Mouse (Mus musculus): ENCODE data around the gene Dgkg. TPM values are rescaled to one million over a fixed set of nuclear protein-coding genes. Genes with fewer than 3 reads are reported as not detected.

The Dgkg gene
- total RNA-seq, 2 experiments from 2014 or later = 199 to 231 TPM

DNA sequence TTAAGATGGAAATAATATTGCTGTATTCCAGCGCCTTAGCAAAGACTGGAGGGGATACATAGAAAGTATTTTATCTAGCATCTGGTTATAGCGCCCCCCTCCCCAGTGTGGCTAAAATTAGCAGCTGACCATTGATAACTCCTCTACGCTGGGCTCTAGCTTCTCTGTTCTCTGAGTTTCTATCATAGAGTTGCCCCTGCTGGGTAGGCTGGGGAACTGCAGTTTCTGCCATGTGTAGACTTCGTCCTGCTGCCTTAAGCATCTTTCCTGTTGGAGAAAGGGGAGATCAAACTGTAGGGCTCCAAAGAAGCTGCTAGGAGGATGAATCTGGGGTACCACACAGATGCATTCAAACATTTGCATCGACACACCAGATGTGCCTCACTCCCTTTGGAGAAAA lies 76.9 kb downstream of the Dgkg start:
- DNase-seq (ENCODE audit: low spot score in 2 of 2) = no peak
- peak; percentile 78 for TF ChIP-seq CTCF (conservative IDR thresholded peaks at IDR 0.05)
- peak overlapping the region; percentile 74; the same call in 1 of the 2 replicates for H3K27ac ChIP-seq
- H3K4me3 ChIP-seq = no peak overlapping the region

GRCm38 (mm10) chr16:22578883-22579282 lies 78.1 kb downstream of the Dgkg start:
- peak overlapping the region; percentile 74 for H3K27ac ChIP-seq
- no peak overlapping the region for H3K4me3 ChIP-seq
- peak in 1 of 2 experiments; percentile 61 for DNase-seq (ENCODE audit: low spot score in 2 of 2)
- TF ChIP-seq CTCF (conservative IDR thresholded peaks at IDR 0.05) = no peak

DNA sequence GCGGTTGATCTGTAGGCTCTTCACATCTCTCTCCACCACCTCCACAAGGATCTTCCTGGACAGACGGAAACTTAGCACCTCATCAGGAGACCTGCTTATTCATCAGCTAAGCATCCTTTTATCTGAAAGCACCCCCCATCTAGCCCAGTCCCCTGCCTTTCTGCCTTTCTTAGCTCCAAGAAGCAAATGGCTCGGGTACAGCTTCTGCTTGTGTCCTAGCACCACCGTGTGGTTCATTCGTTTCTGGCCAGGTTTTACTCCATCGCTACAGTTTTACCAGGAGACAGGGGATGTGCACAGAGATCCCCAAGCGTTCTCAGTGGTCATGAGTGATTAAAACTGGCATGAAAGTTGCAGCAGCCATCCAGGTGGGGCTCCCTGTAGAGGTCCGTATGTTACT lies 79.4 kb downstream of the Dgkg start:
- Histone ChIP-seq H3K4me3 (no peak overlapping the region), H3K27ac (peak overlapping the region; percentile 21)
- DNase-seq (ENCODE audit: low spot score in 2 of 2) = no peak
- peak; percentile 67 for TF ChIP-seq CTCF (conservative IDR thresholded peaks at IDR 0.05)

- no peak overlapping the region for H3K27ac ChIP-seq
- DNase-seq (ENCODE audit: low spot score in 2 of 2) = no peak
- TF ChIP-seq CTCF (conservative IDR thresholded peaks at IDR 0.05) = peak; percentile 59
- no peak overlapping the region for H3K4me3 ChIP-seq
Measured at GRCm38 (mm10) chr16:22574164-22574563, 82.9 kb downstream of the Dgkg start.

DNA sequence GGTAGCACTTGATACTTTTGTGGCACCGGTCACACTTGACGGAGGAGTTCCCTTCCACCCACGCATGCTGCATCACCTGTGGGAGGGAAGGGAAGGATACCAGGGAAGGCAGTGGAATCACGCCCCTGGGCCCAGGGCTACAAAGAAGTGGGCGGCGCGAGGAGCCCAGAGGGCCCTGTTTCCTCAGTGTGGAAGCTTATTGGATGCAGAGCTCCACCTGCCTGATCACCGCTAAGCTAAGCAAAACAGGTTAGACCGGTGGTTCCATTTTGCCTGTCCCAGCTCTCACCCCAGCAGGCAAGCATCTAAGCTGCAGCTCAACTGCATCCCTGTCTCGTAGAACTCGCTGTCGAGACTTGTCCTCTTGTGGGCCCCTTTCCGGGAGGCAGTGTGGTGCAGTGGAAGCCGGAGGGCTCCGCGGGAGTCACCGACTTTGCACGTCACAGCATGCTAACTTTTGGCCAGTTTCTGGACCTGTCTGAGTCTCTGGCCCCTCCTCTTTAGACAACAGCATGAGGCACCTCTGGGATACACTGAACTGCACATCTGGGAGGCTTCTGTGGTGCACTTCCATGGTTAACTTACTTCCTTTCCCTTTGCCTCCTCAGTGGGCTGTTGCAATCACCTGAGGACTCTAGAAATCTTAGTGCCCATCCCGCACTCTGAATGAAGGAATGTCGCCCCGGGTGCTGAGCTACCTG lies 84.2 kb downstream of the Dgkg start:
- no peak for DNase-seq (ENCODE audit: low spot score in 2 of 2)
- Histone ChIP-seq H3K4me3 (no peak overlapping the region), H3K27ac (no peak overlapping the region)
- TF ChIP-seq CTCF (conservative IDR thresholded peaks at IDR 0.05) = no peak

DNA sequence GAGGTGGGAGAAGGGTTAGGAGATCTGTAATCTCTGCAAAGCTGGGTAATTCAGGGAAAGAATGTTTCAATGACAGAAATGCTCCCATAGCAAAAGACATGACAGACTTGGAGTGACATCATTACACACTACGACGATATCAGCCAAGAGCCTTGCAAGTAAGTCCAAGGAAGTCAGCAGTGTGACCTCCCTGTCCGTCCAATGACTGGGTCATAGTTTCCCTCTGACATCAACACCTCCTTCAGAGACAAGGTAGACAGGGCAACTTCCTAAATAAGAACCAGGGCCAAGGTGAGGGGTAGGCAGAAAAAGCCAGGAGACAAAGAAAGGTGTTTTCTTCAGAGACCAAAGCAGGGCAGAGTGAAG lies 92.1 kb downstream of the Dgkg start:
- TF ChIP-seq CTCF (conservative IDR thresholded peaks at IDR 0.05) = no peak
- DNase-seq (ENCODE audit: low spot score in 2 of 2) = no peak
- H3K4me3 ChIP-seq = no peak overlapping the region

GRCm38 (mm10) chr16:22564259-22564906 lies 92.6 kb downstream of the Dgkg start:
- peak in 1 of 2 experiments; percentile 66 for DNase-seq (ENCODE audit: low spot score in 2 of 2)
- peak; percentile 89 for TF ChIP-seq CTCF (conservative IDR thresholded peaks at IDR 0.05)
- Histone ChIP-seq H3K27ac (peak overlapping the region; percentile 28; the same call in 1 of the 2 replicates), H3K4me3 (no peak overlapping the region)

More for the DNA sequence above, 92.1 kb downstream of the Dgkg start:
- H3K27ac ChIP-seq = peak overlapping the region; percentile 28; the same call in 1 of the 2 replicates

DNA sequence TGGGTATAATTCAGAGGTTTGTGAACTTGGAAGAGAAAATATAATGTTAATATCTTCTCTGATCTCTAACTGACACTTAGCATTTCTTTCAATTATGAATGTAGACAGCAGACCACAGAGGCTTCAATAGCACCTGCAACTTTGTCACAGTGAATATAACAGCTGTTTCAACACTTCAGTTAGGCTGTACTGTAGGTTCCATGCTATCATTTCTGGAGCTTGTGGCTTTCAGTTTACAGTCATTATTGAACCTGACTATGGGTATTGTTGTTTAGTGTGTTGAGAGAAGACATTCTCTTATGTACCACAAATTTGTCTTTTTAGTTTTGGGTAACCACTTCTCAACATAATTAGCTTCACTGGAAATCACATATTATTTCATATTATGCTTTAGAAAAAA lies 93.4 kb downstream of the Dgkg start:
- no peak for DNase-seq (ENCODE audit: low spot score in 2 of 2)
- no peak overlapping the region for H3K27ac ChIP-seq

DNA sequence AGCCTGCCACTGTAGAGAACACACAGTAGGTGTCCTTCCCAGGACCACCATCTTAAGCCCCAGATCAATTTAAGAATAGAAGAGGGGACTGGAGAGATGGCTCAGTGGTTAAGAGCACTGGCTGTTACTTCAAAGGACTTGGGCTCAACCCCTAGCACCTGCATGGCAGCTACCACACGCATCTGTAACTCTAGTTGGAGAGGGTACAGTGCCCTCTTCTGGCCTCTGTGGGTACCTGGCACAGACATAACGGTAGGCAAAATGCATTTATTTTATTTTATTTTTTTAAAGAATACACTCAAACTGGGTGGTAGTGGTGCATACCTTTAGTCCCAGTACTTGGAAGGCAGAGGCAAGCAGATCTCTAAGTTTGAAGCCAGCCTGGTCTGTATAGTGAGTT lies 102.0 kb downstream of the Dgkg start:
- TF ChIP-seq CTCF (conservative IDR thresholded peaks at IDR 0.05) = peak; percentile 78
- DNase-seq (ENCODE audit: low spot score in 2 of 2) = no peak
- H3K4me3 ChIP-seq = no peak overlapping the region
- no peak overlapping the region for H3K27ac ChIP-seq

More for the DNA sequence above, 93.4 kb downstream of the Dgkg start:
- TF ChIP-seq CTCF (conservative IDR thresholded peaks at IDR 0.05) = no peak
- H3K4me3 ChIP-seq = no peak overlapping the region

- H3K4me3 ChIP-seq = no peak overlapping the region
- no peak overlapping the region for H3K27ac ChIP-seq
- TF ChIP-seq CTCF (conservative IDR thresholded peaks at IDR 0.05) = peak; percentile 44
- DNase-seq (ENCODE audit: low spot score in 2 of 2) = no peak
Measured at GRCm38 (mm10) chr16:22552351-22552750, 104.7 kb downstream of the Dgkg start.

- TF ChIP-seq CTCF (conservative IDR thresholded peaks at IDR 0.05) = no peak
- H3K4me3 ChIP-seq = no peak overlapping the region
- H3K27ac ChIP-seq = peak overlapping the region; percentile 23; the same call in 1 of the 2 replicates
- DNase-seq (ENCODE audit: low spot score in 2 of 2) = no peak
Measured at GRCm38 (mm10) chr16:22551231-22552000, 105.6 kb downstream of the Dgkg start.

DNA sequence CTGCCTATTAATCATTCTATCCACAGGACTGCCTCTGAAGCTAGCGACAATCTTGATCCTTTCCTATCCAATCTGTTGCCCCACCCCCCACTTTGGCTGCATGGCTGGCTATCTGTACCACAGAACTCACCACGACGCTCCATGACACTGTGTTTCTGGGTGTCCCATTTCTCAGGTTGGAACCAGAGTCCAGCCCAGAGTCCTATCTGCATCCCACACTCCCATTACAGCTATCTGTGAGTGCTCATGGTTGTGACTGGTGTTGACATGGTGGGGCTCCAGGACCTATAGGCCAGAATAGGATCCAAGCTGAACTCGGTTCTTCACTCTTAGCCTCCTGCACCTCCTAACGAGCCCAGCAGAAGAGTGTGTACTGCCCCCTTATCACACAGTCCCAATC lies 107.7 kb downstream of the Dgkg start:
- no peak for TF ChIP-seq CTCF (conservative IDR thresholded peaks at IDR 0.05)
- Histone ChIP-seq H3K4me3 (no peak overlapping the region), H3K27ac (peak overlapping the region; percentile 15)
- no peak for DNase-seq (ENCODE audit: low spot score in 2 of 2)
